5 mouse cellular contexts compared by ENCODE assay signal in genomic region chr6:112860290-112860689, GRCm38 (mm10).
DNase-seq lines count a peak whose midpoint lies in the region; ATAC-seq and TF ChIP-seq lines count a peak whose summit lies in the region.
"Not testable (repeated sequence)": the region's sequence is repeated elsewhere in the genome, so short reads cannot be mapped to it uniquely, and the experiment has no call there.

No protein-coding gene starts in this region.

- not testable (repeated sequence) for H3K9me3 ChIP-seq in midbrain, embryonic 12.5 days; midbrain, embryonic 13.5 days

- WGBS in midbrain, embryonic 12.5 days = 96% methylated on average over 5 of the region's 5 CpGs
- WGBS in midbrain, embryonic 13.5 days = 96% methylated on average over 5 of the region's 5 CpGs

- peak; percentile 64 for DNase-seq in brain, adult 2 months (ENCODE audit: low read depth, low spot score)
- DNase-seq in layer of hippocampus, adult 2 months (ENCODE audit: low spot score in 2 of 2) = not testable (repeated sequence)

- not testable (repeated sequence) for TF ChIP-seq CTCF in layer of hippocampus, adult 2 months (conservative IDR thresholded peaks at IDR 0.05)

- H3K36me3 ChIP-seq in midbrain, embryonic 12.5 days; midbrain, embryonic 13.5 days: not testable (repeated sequence)

- not testable (repeated sequence) for H3K4me3 ChIP-seq in layer of hippocampus, adult 2 months; midbrain, embryonic 12.5 days; midbrain, embryonic 13.5 days (replicated peaks)

- H3K27ac ChIP-seq in layer of hippocampus, adult 2 months = peak overlapping the region; percentile 46; the same call in 1 of the 2 replicates
- H3K27ac ChIP-seq in midbrain, embryonic 12.5 days (replicated peaks) = 0 out of 2 replicates have a peak overlapping the region, but pooled peaks have one; percentile 16
- H3K27ac ChIP-seq in midbrain, embryonic 13.5 days = 0 out of 2 replicates have a peak overlapping the region, but pooled peaks have one; percentile 47

- not testable (repeated sequence) for H3K4me2 ChIP-seq in midbrain, embryonic 12.5 days (replicated peaks); midbrain, embryonic 13.5 days (replicated peaks)

- H3K4me1 ChIP-seq in midbrain, embryonic 12.5 days = peaks cover 53% of the 10 kb centered on the region
- peaks cover 73% of the 10 kb centered on the region for H3K4me1 ChIP-seq in midbrain, embryonic 13.5 days (replicated peaks)

- H3K27me3 ChIP-seq in midbrain, embryonic 12.5 days; midbrain, embryonic 13.5 days: not testable (repeated sequence)

- 0 out of 2 replicates have a peak, but pooled peaks have one; percentile 39 for ATAC-seq in frontal cortex, adult (ENCODE audit: low TSS enrichment)
- ATAC-seq in midbrain, embryonic 12.5 days (ENCODE audit: low FRiP score, low read depth); midbrain, embryonic 13.5 days: not testable (repeated sequence)

- H3K9ac ChIP-seq in midbrain, embryonic 12.5 days (replicated peaks); midbrain, embryonic 13.5 days (replicated peaks): not testable (repeated sequence)
